ENCODE assay signal across 8 mouse cellular contexts in genomic region chr1:181888801-181889200, GRCm38 (mm10). TPM values are rescaled to one million over a fixed set of nuclear protein-coding genes. Genes with fewer than 3 reads are reported as not detected.
DNase-seq lines count a peak whose midpoint lies in the region; ATAC-seq lines count a peak whose summit lies in the region.

No protein-coding gene starts in this region.

- H3K4me1 ChIP-seq in embryonic facial prominence, embryonic 15.5 days = no peaks in the 10 kb centered on the region
- H3K4me1 ChIP-seq in heart, embryonic 11.5 days (ENCODE audit: control insufficient read depth, insufficient read depth, low read length) = no peaks in the 10 kb centered on the region
- peaks cover 4% of the 10 kb centered on the region; the same call in 1 of the 2 replicates for H3K4me1 ChIP-seq in kidney, embryonic 15.5 days
- peaks cover 4% of the 10 kb centered on the region; the same call in 1 of the 2 replicates for H3K4me1 ChIP-seq in limb, embryonic 15.5 days

- H3K27me3 ChIP-seq in embryonic facial prominence, embryonic 15.5 days = no peaks in the 10 kb centered on the region
- H3K27me3 ChIP-seq in heart, embryonic 11.5 days (ENCODE audit: control insufficient read depth, insufficient read depth, low read length) = no peaks in the 10 kb centered on the region
- H3K27me3 ChIP-seq in kidney, embryonic 15.5 days = no peaks in the 10 kb centered on the region
- H3K27me3 ChIP-seq in limb, embryonic 15.5 days = no peaks in the 10 kb centered on the region

- no peak overlapping the region for H3K4me3 ChIP-seq in embryonic facial prominence, embryonic 15.5 days (replicated peaks)
- H3K4me3 ChIP-seq in heart, embryonic 11.5 days (ENCODE audit: low read depth, low read length) = no peak overlapping the region
- H3K4me3 ChIP-seq in kidney, embryonic 15.5 days (replicated peaks) = no peak overlapping the region
- H3K4me3 ChIP-seq in limb, embryonic 15.5 days = no peak overlapping the region

- 1% methylated on average over 11 of the region's 11 CpGs for WGBS in embryonic facial prominence, embryonic 15.5 days
- 6% methylated on average over 11 of the region's 11 CpGs for WGBS in heart, embryonic 11.5 days (ENCODE audit: insufficient replicate concordance)
- WGBS in kidney, embryonic 15.5 days = 7% methylated on average over 11 of the region's 11 CpGs
- WGBS in limb, embryonic 15.5 days = 6% methylated on average over 11 of the region's 11 CpGs

- peak overlapping the region; percentile 32 for H3K4me2 ChIP-seq in embryonic facial prominence, embryonic 15.5 days (replicated peaks)
- H3K4me2 ChIP-seq in heart, embryonic 11.5 days = peak overlapping the region; percentile 16
- peak overlapping the region; percentile 23; the same call in 1 of the 2 replicates for H3K4me2 ChIP-seq in kidney, embryonic 15.5 days
- H3K4me2 ChIP-seq in limb, embryonic 15.5 days = no peak overlapping the region

- no peak overlapping the region for H3K27ac ChIP-seq in embryonic facial prominence, embryonic 15.5 days (replicated peaks)
- no peak overlapping the region for H3K27ac ChIP-seq in heart, embryonic 11.5 days (ENCODE audit: low read depth, low read length)
- no peak overlapping the region for H3K27ac ChIP-seq in kidney, embryonic 15.5 days
- no peak overlapping the region for H3K27ac ChIP-seq in limb, embryonic 15.5 days

- H3K9me3 ChIP-seq in embryonic facial prominence, embryonic 15.5 days (replicated peaks) = no peaks in the 10 kb centered on the region
- H3K9me3 ChIP-seq in heart, embryonic 11.5 days (replicated peaks; ENCODE audit: control insufficient read depth, low read length) = no peaks in the 10 kb centered on the region
- H3K9me3 ChIP-seq in kidney, embryonic 15.5 days (replicated peaks) = no peaks in the 10 kb centered on the region
- H3K9me3 ChIP-seq in limb, embryonic 15.5 days = no peaks in the 10 kb centered on the region

- no peaks in the 10 kb centered on the region for H3K36me3 ChIP-seq in embryonic facial prominence, embryonic 15.5 days
- H3K36me3 ChIP-seq in heart, embryonic 11.5 days (ENCODE audit: control insufficient read depth, insufficient read depth, low read length) = no peaks in the 10 kb centered on the region
- no peaks in the 10 kb centered on the region for H3K36me3 ChIP-seq in kidney, embryonic 15.5 days
- no peaks in the 10 kb centered on the region for H3K36me3 ChIP-seq in limb, embryonic 15.5 days

- peak; percentile 64 for ATAC-seq in embryonic facial prominence, embryonic 15.5 days (ENCODE audit: insufficient number of reproducible peaks, low FRiP score, low TSS enrichment, low read depth)
- 0 out of 2 replicates have a peak, but pooled peaks have one; percentile 34 for ATAC-seq in heart, embryonic 11.5 days (replicated peaks; ENCODE audit: insufficient number of reproducible peaks, low FRiP score, low TSS enrichment)
- ATAC-seq in kidney, embryonic 15.5 days (replicated peaks; ENCODE audit: low FRiP score) = peak; percentile 73
- peak; percentile 52 for ATAC-seq in limb, embryonic 15.5 days (ENCODE audit: insufficient number of reproducible peaks, low FRiP score, low TSS enrichment, low read depth)

- no peak overlapping the region for H3K9ac ChIP-seq in embryonic facial prominence, embryonic 15.5 days
- no peak overlapping the region for H3K9ac ChIP-seq in heart, embryonic 11.5 days (ENCODE audit: low read depth, low read length)
- no peak overlapping the region for H3K9ac ChIP-seq in kidney, embryonic 15.5 days
- no peak overlapping the region for H3K9ac ChIP-seq in limb, embryonic 15.5 days

- peak; percentile 81 for DNase-seq in 416B (ENCODE audit: low read depth)
- DNase-seq in adrenal gland, postnatal 4 days (ENCODE audit: low spot score in 2 of 2) = peak; percentile 86 to 88
- peak; percentile 73 to 89 for DNase-seq in monocyte, adult 2 months (ENCODE audit: low read depth in 1 of 2, low spot score in 2 of 2)
- peak; percentile 72 to 84 for DNase-seq in spleen, postnatal 14 days (ENCODE audit: low spot score in 2 of 2)

RNA-seq across cellular contexts. Expression of gene Lbr, which starts 46.0 kb away (rescaled TPM):
- 10 to 100 TPM; 48.8 to 57.6 TPM for total RNA-seq in adrenal gland, postnatal 4 days (2021)
- polyA plus RNA-seq in embryonic facial prominence, embryonic 15.5 days (2015; fragmentation: Nextera tagmentation; extraction: Ambion mirVana) = 83.3 and 88.8 TPM in 2 replicates
- polyA plus RNA-seq in heart, embryonic 11.5 days (2014; fragmentation: Nextera tagmentation; extraction: Ambion mirVana) = 105 and 112 TPM in 2 replicates
- polyA plus RNA-seq in kidney, embryonic 15.5 days (2015; fragmentation: Nextera tagmentation; extraction: Ambion mirVana) = 112 and 114 TPM in 2 replicates
- polyA plus RNA-seq in limb, embryonic 15.5 days (2015; fragmentation: Nextera tagmentation; extraction: Ambion mirVana) = 96.8 and 101 TPM in 2 replicates
